Mouse (Mus musculus) heart, embryonic 16.5 days (tissue): ENCODE measurements around the gene Tfcp2. TPM values are rescaled to one million over a fixed set of nuclear protein-coding genes. Genes with fewer than 3 reads are reported as not detected.
"Not testable (repeated sequence)": the region's sequence is repeated elsewhere in the genome, so short reads cannot be mapped to it uniquely, and the experiment has no call there.

Experiments used
- ATAC-seq: fragments of 200-750 bp; cut with Nextera tagmentation; replicated peaks from 2 replicates; pipeline ENCODE4 v1.8.0; 2017; ENCODE audit warnings: moderate number of reproducible peaks; ENCODE audit not compliant: insufficient read depth, low FRiP score; ENCODE audit errors: extremely low read depth
- H3K27ac ChIP-seq: fragments of 300-500 bp; sonication (generic); 2 replicates; pipeline ENCODE4 v1.5.1; 2014; ENCODE audit warnings: mild to moderate bottlenecking, low read length, control low read depth, moderate library complexity
- H3K27me3 ChIP-seq: fragments of 300-500 bp; sonication (generic); 2 replicates; pipeline ENCODE4 v1.6.1; 2014; ENCODE audit warnings: low read length, mixed read lengths; ENCODE audit not compliant: control insufficient read depth, insufficient read depth
- H3K36me3 ChIP-seq: fragments of 300-500 bp; sonication (generic); 2 replicates; pipeline ENCODE4 v1.6.1; 2014; ENCODE audit not compliant: control insufficient read depth, insufficient read depth
- H3K4me1 ChIP-seq: fragments of 300-500 bp; sonication (generic); 2 replicates; pipeline ENCODE4 v1.6.1; 2014; ENCODE audit warnings: low read length, mixed read lengths; ENCODE audit not compliant: control insufficient read depth, insufficient read depth
- H3K4me2 ChIP-seq: fragments of 300-500 bp; sonication (generic); 2 replicates; pipeline ENCODE4 v1.6.1; 2014; ENCODE audit warnings: low read depth, mild to moderate bottlenecking, control low read depth, low read length
- H3K4me3 ChIP-seq: fragments of 300-500 bp; sonication (generic); 2 replicates; pipeline ENCODE4 v1.5.1; 2014; ENCODE audit warnings: mild to moderate bottlenecking, control low read depth, low read length
- H3K9ac ChIP-seq: fragments of 300-500 bp; sonication (generic); 2 replicates; pipeline ENCODE4 v1.6.1; 2014; ENCODE audit warnings: low read length, control low read depth
- H3K9me3 ChIP-seq: fragments of 300-500 bp; sonication (generic); replicated peaks from 2 replicates; pipeline ENCODE4 v1.6.1; 2016; ENCODE audit warnings: low read length; ENCODE audit not compliant: control insufficient read depth
- WGBS: fragments of 180-500 bp; shearing (Covaris S2); extraction: QIAGEN DNeasy Blood & Tissue Kit; methylation state at CpG from one replicate; pipeline ENCODE4 v1.1.7; 2014; 5-methylcytosine and 5-hydroxymethylcytosine counted together
- polyA plus RNA-seq: library from polyadenylated mRNA; unstranded; fragments of >200 nt; fragmentation: Nextera tagmentation; extraction: Ambion mirVana; gene quantifications from 2 replicates; pipeline ENCODE4 v1.2.1, GENCODE M21; 2015

Gene Tfcp2
- polyA plus RNA-seq, 1 experiment from 2014 or later, result 16.0 TPM

GRCm38 (mm10) chr15:100508454-100509167 is 43.2 kb downstream of the Tfcp2 start:
- H3K9me3 ChIP-seq, result no peaks in the 10 kb centered on the region
- H3K27me3 ChIP-seq, result no peaks in the 10 kb centered on the region
- 89% methylated on average over 13 of the region's 13 CpGs for WGBS
- no peak overlapping the region for H3K27ac ChIP-seq
- H3K4me1 ChIP-seq, result no peaks in the 10 kb centered on the region
- peaks cover 45% of the 10 kb centered on the region for H3K36me3 ChIP-seq
- no peak overlapping the region for H3K4me2 ChIP-seq
- H3K9ac ChIP-seq, result no peak overlapping the region
- no peak for ATAC-seq
- H3K4me3 ChIP-seq, result no peak overlapping the region

- H3K9ac ChIP-seq, H3K4me1 ChIP-seq, H3K36me3 ChIP-seq, H3K27ac ChIP-seq, H3K4me2 ChIP-seq, ATAC-seq, H3K4me3 ChIP-seq, H3K9me3 ChIP-seq, H3K27me3 ChIP-seq: not testable (repeated sequence)
- WGBS, result 59% methylated on average over 8 of the region's 8 CpGs
Observed at GRCm38 (mm10) chr15:100499506-100499905, 52.3 kb downstream of the Tfcp2 start.

GRCm38 (mm10) chr15:100495102-100495501 is 56.7 kb downstream of the Tfcp2 start, which contains the start of gene Csrnp2:
Csrnp2 (minus strand) TSS chr15:100495488.
- Histone ChIP-seq H3K9me3 (no peaks in the 10 kb centered on the region), H3K4me3 (peak within 1 kb of the TSS; percentile 70), H3K27me3 (no peaks in the 10 kb centered on the region), H3K36me3 (no peaks in the 10 kb centered on the region), H3K9ac (peak within 1 kb of the TSS; percentile 89), H3K27ac (peak within 1 kb of the TSS; percentile 78), H3K4me2 (peak within 1 kb of the TSS; percentile 81), H3K4me1 (peaks cover 34% of the 10 kb centered on the region)
- WGBS, result 1% methylated on average over 40 of the region's 40 CpGs
- ATAC-seq, result peak; percentile 97

- Histone ChIP-seq H3K4me2 (peak overlapping the region; percentile 81), H3K27ac (peak overlapping the region; percentile 78), H3K4me3 (peak overlapping the region; percentile 70), H3K9ac (peak overlapping the region; percentile 89), H3K9me3 (no peaks in the 10 kb centered on the region), H3K36me3 (no peaks in the 10 kb centered on the region), H3K4me1 (peaks cover 39% of the 10 kb centered on the region), H3K27me3 (no peaks in the 10 kb centered on the region)
- WGBS, result under 1% methylated on average over 29 of the region's 29 CpGs
- peak; percentile 73 for ATAC-seq
Observed at GRCm38 (mm10) chr15:100494647-100495046, 57.2 kb downstream of the Tfcp2 start.

GRCm38 (mm10) chr15:100491966-100492365 is 59.8 kb downstream of the Tfcp2 start:
- no peak overlapping the region for H3K9ac ChIP-seq
- WGBS, result 68% methylated on average over 9 of the region's 9 CpGs
- no peaks in the 10 kb centered on the region for H3K9me3 ChIP-seq
- peaks cover 56% of the 10 kb centered on the region for H3K4me1 ChIP-seq
- no peak for ATAC-seq
- no peak overlapping the region for H3K27ac ChIP-seq
- no peak overlapping the region for H3K4me3 ChIP-seq
- H3K27me3 ChIP-seq, result no peaks in the 10 kb centered on the region
- peaks cover 4% of the 10 kb centered on the region; the same call in 1 of the 2 replicates for H3K36me3 ChIP-seq
- H3K4me2 ChIP-seq, result no peak overlapping the region

GRCm38 (mm10) chr15:100489263-100489662 is 62.5 kb downstream of the Tfcp2 start:
- no peak overlapping the region for H3K4me2 ChIP-seq
- H3K4me3 ChIP-seq, result no peak overlapping the region
- peaks cover 54% of the 10 kb centered on the region for H3K4me1 ChIP-seq
- no peak for ATAC-seq
- H3K9ac ChIP-seq, result no peak overlapping the region
- no peak overlapping the region for H3K27ac ChIP-seq
- H3K36me3 ChIP-seq, result peaks cover 12% of the 10 kb centered on the region; the same call in 1 of the 2 replicates
- WGBS, result 68% methylated on average over 15 of the region's 15 CpGs
- no peaks in the 10 kb centered on the region for H3K27me3 ChIP-seq
- no peaks in the 10 kb centered on the region for H3K9me3 ChIP-seq

- H3K27me3 ChIP-seq, H3K27ac ChIP-seq, H3K4me2 ChIP-seq, H3K9me3 ChIP-seq, ATAC-seq, H3K9ac ChIP-seq, H3K4me3 ChIP-seq: not testable (repeated sequence)
- peaks cover 19% of the 10 kb centered on the region; the same call in 1 of the 2 replicates for H3K36me3 ChIP-seq
- WGBS, result 52% methylated on average over 1 of the region's 1 CpGs
- H3K4me1 ChIP-seq, result peaks cover 45% of the 10 kb centered on the region
Observed at GRCm38 (mm10) chr15:100488297-100488696, 63.5 kb downstream of the Tfcp2 start.

- no peak overlapping the region for H3K27ac ChIP-seq
Observed at GRCm38 (mm10) chr15:100487050-100487449, 64.8 kb downstream of the Tfcp2 start.

GRCm38 (mm10) chr15:100486450-100486849 is 65.4 kb downstream of the Tfcp2 start:
- H3K4me2 ChIP-seq, result no peak overlapping the region
- no peak for ATAC-seq
- H3K9ac ChIP-seq, result no peak overlapping the region
- H3K27me3 ChIP-seq, result no peaks in the 10 kb centered on the region
- H3K9me3 ChIP-seq, result no peaks in the 10 kb centered on the region
- peaks cover 33% of the 10 kb centered on the region for H3K4me1 ChIP-seq
- peaks cover 29% of the 10 kb centered on the region for H3K36me3 ChIP-seq
- H3K4me3 ChIP-seq, result no peak overlapping the region
- H3K27ac ChIP-seq, result no peak overlapping the region
- WGBS, result 53% methylated on average over 7 of the region's 7 CpGs

More at GRCm38 (mm10) chr15:100487050-100487449, 64.8 kb downstream of the Tfcp2 start:
- H3K4me2 ChIP-seq, result no peak overlapping the region
- peaks cover 37% of the 10 kb centered on the region for H3K4me1 ChIP-seq
- no peak for ATAC-seq
- no peak overlapping the region for H3K4me3 ChIP-seq
- no peaks in the 10 kb centered on the region for H3K27me3 ChIP-seq
- no peak overlapping the region for H3K9ac ChIP-seq
- H3K9me3 ChIP-seq, result no peaks in the 10 kb centered on the region
- 81% methylated on average over 2 of the region's 2 CpGs for WGBS
- H3K36me3 ChIP-seq, result peaks cover 23% of the 10 kb centered on the region
